Mouse (Mus musculus) 3T3-L1 (cell line): Measurements from ENCODE around the gene Snhg11.
"Not testable (repeated sequence)": the region's sequence is repeated elsewhere in the genome, so short reads cannot be mapped to it uniquely, and the experiment has no call there.

Experiments
- DNase-seq: peaks from one replicate; pipeline ENCODE4 v3.0.0-alpha.2; 2015; ENCODE audit warnings: low read depth, low spot score

Snhg11 gene

DNA sequence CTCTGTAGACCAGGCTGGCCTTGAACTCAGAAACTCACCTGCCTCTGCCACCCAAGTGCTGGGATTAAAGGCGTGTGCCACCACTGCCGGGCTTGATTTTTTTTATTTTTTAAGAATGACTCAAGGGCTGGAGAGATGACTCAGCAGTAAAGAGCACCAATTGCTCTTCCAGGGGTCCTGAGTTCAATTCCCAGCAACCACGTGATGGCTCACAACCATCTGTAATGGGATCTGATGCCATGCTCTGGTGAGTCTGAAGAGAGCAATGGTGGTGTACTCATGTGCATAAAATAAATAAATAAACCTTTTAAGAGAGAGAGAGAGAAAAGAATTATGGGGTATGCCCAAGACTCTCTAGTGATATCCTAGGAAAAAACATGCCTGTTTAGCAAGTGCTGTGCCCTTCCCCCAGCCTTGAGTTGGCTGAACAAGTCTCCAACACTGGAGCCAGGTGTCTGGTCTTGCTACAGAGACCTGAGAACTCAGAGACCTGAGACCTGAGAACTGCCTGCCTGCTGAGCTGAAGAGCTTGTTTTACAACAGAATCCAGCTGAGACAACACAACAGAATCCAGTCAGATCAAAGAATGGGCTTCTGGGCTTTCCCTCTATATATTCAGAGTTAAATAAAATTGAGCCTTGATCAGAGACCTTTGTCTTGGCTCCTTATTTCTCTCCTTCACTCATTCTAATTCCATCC lies 5.8 kb upstream of the Snhg11 start:
- no peak for DNase-seq

GRCm38 (mm10) chr2:158370173-158370550 lies 5.3 kb upstream of the Snhg11 start:
- DNase-seq = peak; percentile 49

DNA sequence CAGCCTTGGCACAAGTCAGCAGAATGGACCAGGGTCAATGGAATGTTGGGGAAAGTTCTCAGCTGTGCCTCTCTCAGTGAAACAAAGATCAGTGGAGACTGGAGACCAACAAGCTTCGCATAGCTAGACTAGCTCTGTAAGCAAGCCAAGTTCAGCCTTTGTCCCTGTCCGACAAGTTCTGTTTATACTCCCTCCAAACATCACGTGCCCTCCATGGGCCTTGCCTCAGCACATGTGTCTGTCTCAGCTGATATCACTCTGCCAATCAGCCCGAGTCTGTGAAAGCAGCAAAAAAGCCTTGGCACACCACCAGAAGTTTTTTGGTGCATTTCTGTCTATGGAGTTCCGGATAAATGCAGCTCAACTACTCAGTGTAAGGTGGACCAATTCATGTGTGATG lies 2.4 kb upstream of the Snhg11 start:
- no peak for DNase-seq

GRCm38 (mm10) chr2:158373516-158373915 lies 1.9 kb upstream of the Snhg11 start:
- DNase-seq = no peak

- no peak for DNase-seq
Measured at GRCm38 (mm10) chr2:158376123-158376687, 767 bp downstream of the Snhg11 start.

- no peak for DNase-seq
Measured at GRCm38 (mm10) chr2:158376798-158377197, 1.4 kb downstream of the Snhg11 start.

- no peak for DNase-seq
Measured at GRCm38 (mm10) chr2:158377811-158378210, 2.4 kb downstream of the Snhg11 start.

DNA sequence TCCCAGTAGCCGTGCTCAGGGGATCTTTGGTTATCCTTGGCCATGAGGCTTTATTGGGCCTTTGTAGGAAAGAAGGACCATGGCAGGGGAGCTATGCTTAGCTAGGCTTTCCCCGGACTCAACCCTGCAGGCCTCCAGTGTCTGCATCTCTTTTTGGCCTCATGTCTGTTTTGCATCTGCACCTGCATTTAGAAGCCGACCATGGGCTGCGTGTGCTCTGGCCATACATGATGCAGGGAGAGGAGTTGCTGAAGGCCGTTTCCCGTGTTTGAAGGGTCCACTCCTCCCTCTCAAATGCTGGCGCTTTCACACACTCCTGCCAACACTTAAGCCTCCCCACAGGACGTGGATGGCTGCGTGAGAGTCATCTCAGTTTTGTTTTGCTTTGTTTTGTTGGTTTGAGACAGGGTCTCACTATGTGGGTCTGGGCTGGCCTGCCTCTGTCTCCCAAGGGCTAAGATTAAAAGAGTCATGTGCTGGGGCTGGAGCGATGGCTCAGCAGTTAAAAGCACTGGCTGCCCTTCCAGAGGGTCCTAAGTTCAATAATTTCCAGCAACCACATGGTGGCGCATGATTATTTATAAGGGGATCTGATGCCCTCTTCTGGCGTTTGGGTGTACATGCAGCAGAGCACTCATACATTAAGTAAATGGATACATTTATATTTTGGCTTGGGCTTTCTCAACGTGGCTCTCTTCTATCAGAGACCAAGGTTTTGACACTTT lies 4.1 kb downstream of the Snhg11 start:
- DNase-seq = peak; percentile 92

DNA sequence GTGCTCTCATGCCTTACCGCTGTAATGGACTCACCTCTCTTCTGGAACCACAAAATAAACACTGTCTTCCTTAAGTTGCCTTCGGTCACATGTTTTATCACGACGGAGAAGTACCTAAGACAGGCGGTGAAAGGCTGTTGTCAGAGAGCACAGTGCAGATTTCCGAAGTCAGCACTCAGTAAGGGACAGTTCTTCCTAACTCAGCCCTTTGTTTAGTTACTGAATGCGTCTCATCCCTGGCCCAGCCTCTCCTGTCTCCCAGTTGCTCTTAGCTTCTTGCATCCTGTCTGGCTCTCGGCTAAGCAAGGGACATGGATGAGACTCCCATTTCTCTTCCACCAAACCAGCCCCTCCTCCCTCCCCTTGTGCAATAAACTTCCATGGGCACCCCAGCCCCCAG lies 10.6 kb downstream of the Snhg11 start:
- DNase-seq = no peak

- no peak for DNase-seq
Measured at GRCm38 (mm10) chr2:158389421-158389820, 14.0 kb downstream of the Snhg11 start.

GRCm38 (mm10) chr2:158396369-158396768 lies 20.9 kb downstream of the Snhg11 start:
- DNase-seq = no peak

- not testable (repeated sequence) for DNase-seq
Measured at GRCm38 (mm10) chr2:158397140-158397539, 21.7 kb downstream of the Snhg11 start.

DNA sequence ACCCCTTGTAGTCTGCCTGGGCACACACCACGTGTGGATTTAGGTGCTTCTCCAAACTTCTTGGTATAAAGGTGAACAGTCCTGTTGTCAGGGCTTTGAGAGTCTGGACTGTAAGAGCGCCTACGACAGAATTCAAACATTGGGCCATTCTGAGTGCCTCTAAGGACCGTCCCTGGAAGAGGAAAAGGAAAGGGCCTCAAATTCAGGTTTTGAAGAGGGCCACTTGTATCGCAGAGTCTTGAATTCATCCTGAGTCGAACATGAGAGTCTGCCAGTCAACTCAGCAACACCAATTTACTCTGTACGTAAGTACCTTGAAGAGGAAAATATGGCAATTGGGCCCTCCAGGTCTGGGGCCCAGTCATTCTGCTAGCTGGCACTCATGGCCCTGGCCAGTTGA lies 27.5 kb downstream of the Snhg11 start:
- no peak for DNase-seq

GRCm38 (mm10) chr2:158408997-158409594 lies 33.7 kb downstream of the Snhg11 start:
- no peak for DNase-seq

DNA sequence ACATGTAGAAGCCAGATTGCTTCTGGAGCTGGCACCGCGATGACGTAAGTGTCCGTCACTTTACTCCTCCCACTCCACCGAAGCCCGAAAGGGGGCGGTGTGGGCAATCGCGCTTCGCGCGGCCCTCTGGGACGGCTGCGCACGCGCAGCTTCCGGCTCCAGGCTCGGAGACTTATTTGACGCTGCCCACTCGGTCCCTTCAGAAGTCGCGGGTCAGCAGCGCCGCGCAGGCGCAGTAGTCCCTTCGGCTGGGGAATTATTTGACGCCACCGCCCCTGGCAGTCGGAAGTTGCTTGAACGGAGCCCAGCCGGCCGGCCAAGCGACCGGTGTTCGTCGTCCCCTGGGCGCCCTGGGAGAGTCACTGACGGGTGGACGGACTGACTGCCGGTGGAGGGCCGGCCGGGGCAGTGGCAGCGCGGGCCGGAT lies 34.2 kb downstream of the Snhg11 start, which contains the start of gene Ralgapb:
Gene Ralgapb (plus strand): TSS at position 254 of the 427 bp plus-strand sequence.
- peak; percentile 98 for DNase-seq

DNA sequence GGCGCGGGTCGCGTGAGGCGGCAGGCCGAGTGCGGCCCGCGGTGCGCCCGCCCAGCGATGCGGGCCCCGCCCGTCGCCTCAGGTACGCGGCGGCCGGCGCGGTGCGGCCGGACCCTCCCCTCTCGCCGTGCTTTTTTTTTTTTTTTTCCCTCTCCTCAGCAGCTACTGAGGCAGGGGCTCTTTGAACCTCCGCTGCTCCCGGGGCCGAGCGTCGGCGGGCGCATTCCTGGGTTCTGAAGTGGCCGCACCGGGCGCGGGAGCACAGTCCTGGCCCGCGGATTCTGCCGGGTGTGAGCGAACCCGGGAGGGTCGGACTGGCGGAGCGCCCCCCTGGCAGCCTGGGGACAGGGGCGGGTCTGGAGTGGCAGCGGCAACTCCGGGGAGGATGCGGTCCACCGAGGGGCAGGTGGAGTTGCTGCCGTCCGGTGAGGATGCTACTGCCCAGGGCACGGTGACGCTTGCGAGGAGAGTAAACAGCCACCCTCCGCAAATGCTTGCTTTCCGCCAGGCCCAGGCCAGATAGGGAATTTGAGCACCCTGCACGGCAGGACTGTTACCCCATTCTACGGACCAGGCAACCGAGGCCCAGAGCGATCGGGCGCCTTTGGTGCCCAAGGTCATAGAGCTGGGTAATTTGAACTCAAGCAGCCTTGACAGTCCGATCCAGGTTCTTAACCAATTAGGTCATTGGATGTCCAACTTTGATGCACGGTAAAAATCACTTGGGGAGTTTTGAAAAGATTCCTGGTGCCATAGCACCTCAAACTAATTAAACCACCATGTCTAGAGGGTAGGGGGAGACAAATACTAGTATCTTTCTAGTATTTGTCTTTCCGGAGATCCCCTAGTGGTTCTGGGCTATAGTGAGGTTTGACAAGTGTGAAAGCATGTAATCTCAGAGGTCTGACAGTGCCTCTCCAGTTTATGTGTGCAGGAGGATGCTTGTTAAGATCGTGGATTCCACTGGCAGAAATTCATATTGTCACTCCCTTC lies 34.9 kb downstream of the Snhg11 start:
- DNase-seq = peak; percentile 47

GRCm38 (mm10) chr2:158413240-158413639 lies 37.8 kb downstream of the Snhg11 start:
- no peak for DNase-seq

DNA sequence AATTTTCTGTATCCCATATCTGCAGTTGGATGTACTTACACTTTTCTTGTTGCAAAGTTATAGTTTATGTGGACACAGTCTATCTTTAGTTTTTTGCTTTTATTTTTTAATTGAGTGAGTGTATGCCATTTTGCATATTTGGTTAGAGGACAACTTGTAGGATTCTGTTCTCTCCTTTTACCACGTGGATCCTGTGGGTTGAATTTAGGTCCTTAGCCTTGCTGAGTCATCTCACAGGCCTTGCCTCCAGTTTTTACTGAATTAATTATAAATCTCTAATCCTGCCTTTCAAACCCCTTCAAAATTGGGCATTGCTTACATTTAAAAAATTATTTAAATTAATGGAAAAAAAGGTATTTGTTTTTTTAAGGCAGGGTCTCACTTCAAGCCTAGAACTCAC lies 40.4 kb downstream of the Snhg11 start:
- DNase-seq = peak; percentile 59

GRCm38 (mm10) chr2:158418663-158419062 lies 43.2 kb downstream of the Snhg11 start:
- no peak for DNase-seq
